11 mouse cellular contexts compared by ENCODE assay signal in the genomic region with DNA sequence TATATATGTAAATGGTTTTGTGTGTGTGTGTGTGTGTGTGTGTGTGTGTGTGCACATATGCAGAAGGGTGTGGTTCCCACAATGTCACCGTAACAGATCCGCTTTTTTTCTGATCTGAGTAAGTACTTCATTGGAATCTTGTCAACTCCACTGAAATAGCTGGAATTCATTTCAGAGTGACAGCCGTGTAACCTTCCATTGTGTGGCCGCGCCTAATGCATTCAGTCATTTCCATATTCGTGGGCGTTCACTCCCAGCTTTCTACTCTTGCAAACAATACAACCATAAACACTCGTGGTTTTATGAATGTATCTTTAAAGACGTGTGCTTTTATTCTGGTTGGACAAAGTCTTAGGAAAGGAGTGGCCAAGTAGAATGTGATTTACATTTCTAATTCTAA. TPM values are rescaled to one million over a fixed set of nuclear protein-coding genes. Genes with fewer than 3 reads are reported as not detected.
DNase-seq lines count a peak whose midpoint lies in the region; ATAC-seq and TF ChIP-seq lines count a peak whose summit lies in the region.
"Had no signal": no experiment of that assay in that cellular context is flagged by ENCODE, and none has a peak within 500 bp of the region (broad histone marks: within the 10 kb centered on the region; RNA-seq: fewer than 3 reads in every experiment).

No protein-coding gene starts in this region.

- DNase-seq in embryonic facial prominence, embryonic 14.5 days (ENCODE audit: low spot score): peak; percentile 19
- DNase-seq in embryonic facial prominence, embryonic 10.5 days (ENCODE audit: low spot score): no peak
- DNase-seq in heart, postnatal 0 days (ENCODE audit: low spot score): peak; percentile 58
- DNase-seq in heart, postnatal 14 days: no peak
- peak; percentile 30 for DNase-seq in ES-CJ7 (ENCODE audit: low read depth, low spot score)
- no peak for DNase-seq in thymus, postnatal 25 days
- DNase-seq in spleen, postnatal 14 days (ENCODE audit: low spot score in 2 of 2): no peak
- DNase-seq: cerebellum, adult 2 months; kidney, adult 9 months; lung, postnatal 14 days had no signal

- no peaks in the 10 kb centered on the region for H3K36me3 ChIP-seq in embryonic facial prominence, embryonic 14.5 days (ENCODE audit: control insufficient read depth, insufficient read depth, low read length)
- no peaks in the 10 kb centered on the region for H3K36me3 ChIP-seq in embryonic facial prominence, embryonic 10.5 days (replicated peaks)
- H3K36me3 ChIP-seq in heart, postnatal 0 days (replicated peaks; ENCODE audit: control insufficient read depth, insufficient read depth, low read length): 0 out of 2 replicates have a peak, but pooled peaks cover 2% of the 10 kb centered on the region
- no peaks in the 10 kb centered on the region for H3K36me3 ChIP-seq in forebrain, embryonic 15.5 days

- intact Hi-C loops in heart, postnatal 14 days (cut with DNase I): no loop called here

- no peak for ATAC-seq in embryonic facial prominence, embryonic 14.5 days (ENCODE audit: low read depth)
- ATAC-seq in heart, postnatal 0 days (ENCODE audit: insufficient read depth, low read depth): 0 out of 2 replicates have a peak, but pooled peaks have one; percentile 39
- 0 out of 2 replicates have a peak, but pooled peaks have one; percentile 55 for ATAC-seq in forebrain, embryonic 15.5 days (replicated peaks)

- TF ChIP-seq EP300 in heart, postnatal 0 days (IDR thresholded peaks at IDR 0.05; ENCODE audit: low read depth): no peak

- TF ChIP-seq CTCF in heart, postnatal 0 days (IDR thresholded peaks at IDR 0.05; ENCODE audit: low read depth): no peak

- peaks cover 11% of the 10 kb centered on the region; the same call in 1 of the 2 replicates for H3K27me3 ChIP-seq in embryonic facial prominence, embryonic 14.5 days (replicated peaks; ENCODE audit: control insufficient read depth, insufficient read depth, low read length)
- H3K27me3 ChIP-seq in embryonic facial prominence, embryonic 10.5 days (replicated peaks; ENCODE audit: low read depth, poor library complexity, severe bottlenecking): peaks cover 16% of the 10 kb centered on the region
- no peaks in the 10 kb centered on the region for H3K27me3 ChIP-seq in heart, postnatal 0 days (ENCODE audit: control insufficient read depth, insufficient read depth, low read length)
- H3K27me3 ChIP-seq in forebrain, embryonic 15.5 days: peaks cover 3% of the 10 kb centered on the region

- H3K9me3 ChIP-seq in embryonic facial prominence, embryonic 14.5 days (ENCODE audit: control insufficient read depth, low read length): no peaks in the 10 kb centered on the region
- no peaks in the 10 kb centered on the region for H3K9me3 ChIP-seq in embryonic facial prominence, embryonic 10.5 days
- no peaks in the 10 kb centered on the region for H3K9me3 ChIP-seq in heart, postnatal 0 days (replicated peaks; ENCODE audit: control insufficient read depth, low read length)
- no peaks in the 10 kb centered on the region for H3K9me3 ChIP-seq in forebrain, embryonic 15.5 days

- no peak overlapping the region for H3K4me3 ChIP-seq in embryonic facial prominence, embryonic 14.5 days (ENCODE audit: low read depth, low read length)
- no peak overlapping the region for H3K4me3 ChIP-seq in embryonic facial prominence, embryonic 10.5 days
- no peak overlapping the region for H3K4me3 ChIP-seq in heart, postnatal 0 days (ENCODE audit: low read depth, low read length)
- no peak overlapping the region for H3K4me3 ChIP-seq in forebrain, embryonic 15.5 days

- H3K4me2 ChIP-seq in embryonic facial prominence, embryonic 14.5 days (ENCODE audit: low read depth, low read length): no peak overlapping the region
- no peak overlapping the region for H3K4me2 ChIP-seq in heart, postnatal 0 days (ENCODE audit: low read depth, low read length)
- no peak overlapping the region for H3K4me2 ChIP-seq in forebrain, embryonic 15.5 days (replicated peaks)

- H3K27ac ChIP-seq in embryonic facial prominence, embryonic 14.5 days (replicated peaks; ENCODE audit: low read depth, low read length): no peak overlapping the region
- H3K27ac ChIP-seq in embryonic facial prominence, embryonic 10.5 days (replicated peaks): no peak overlapping the region
- peak overlapping the region; percentile 87 for H3K27ac ChIP-seq in heart, postnatal 0 days (ENCODE audit: low read depth)
- 0 out of 2 replicates have a peak overlapping the region, but pooled peaks have one; percentile 11 for H3K27ac ChIP-seq in forebrain, embryonic 15.5 days (replicated peaks)

- H3K9ac ChIP-seq in embryonic facial prominence, embryonic 14.5 days (ENCODE audit: low read depth, low read length): no peak overlapping the region
- no peak overlapping the region for H3K9ac ChIP-seq in heart, postnatal 0 days (replicated peaks; ENCODE audit: low read depth, low read length)
- H3K9ac ChIP-seq in forebrain, embryonic 15.5 days (replicated peaks): no peak overlapping the region

- WGBS in embryonic facial prominence, embryonic 14.5 days: 65% methylated on average over 9 of the region's 9 CpGs
- 78% methylated on average over 9 of the region's 9 CpGs for WGBS in embryonic facial prominence, embryonic 10.5 days
- WGBS in heart, postnatal 0 days: 37% methylated on average over 9 of the region's 9 CpGs
- 16% methylated on average over 9 of the region's 9 CpGs for WGBS in forebrain, embryonic 15.5 days

- no peaks in the 10 kb centered on the region for H3K4me1 ChIP-seq in embryonic facial prominence, embryonic 14.5 days (ENCODE audit: control insufficient read depth, insufficient read depth, low read length)
- H3K4me1 ChIP-seq in embryonic facial prominence, embryonic 10.5 days: peaks cover 10% of the 10 kb centered on the region; the same call in 1 of the 2 replicates
- H3K4me1 ChIP-seq in heart, postnatal 0 days (ENCODE audit: control insufficient read depth, insufficient read depth): peaks cover 36% of the 10 kb centered on the region
- H3K4me1 ChIP-seq in forebrain, embryonic 15.5 days: peaks cover 6% of the 10 kb centered on the region; the same call in 1 of the 2 replicates

RNA-seq across cellular contexts. Expression of a gene that starts 6.7 kb away (rescaled TPM):
- 1.6 and 1.9 TPM in 2 replicates for polyA plus RNA-seq in embryonic facial prominence, embryonic 14.5 days (2014; fragmentation: Nextera tagmentation; extraction: Ambion mirVana)
- polyA plus RNA-seq in embryonic facial prominence, embryonic 10.5 days (2016; fragmentation: Nextera tagmentation; extraction: Ambion mirVana): 0.39 and 0.47 TPM in 2 replicates
- 98.9 and 100 TPM in 2 replicates for total RNA-seq in heart, postnatal 0 days (2014; rRNA removed; ENCODE audit: low replicate concordance)
- 7.7 and 8.3 TPM in 2 replicates for polyA plus RNA-seq in heart, postnatal 0 days (2015; fragmentation: Nextera tagmentation; extraction: Ambion mirVana)
- 10 to 100 TPM; 51.6 to 55.6 TPM for total RNA-seq in heart, postnatal 14 days (2021)
- 0.48 and 0.57 TPM in 2 replicates for polyA plus RNA-seq in forebrain, embryonic 15.5 days (2015; fragmentation: Nextera tagmentation; extraction: Ambion mirVana)

Comparison
In these comparisons a context has a peak if more than half of its experiments do, and no peak if none do; other contexts are left out.
1. DNase-seq: peak in embryonic facial prominence, embryonic 14.5 days (single experiment), heart, postnatal 0 days (single experiment) and ES-CJ7 (single experiment); none in embryonic facial prominence, embryonic 10.5 days (single experiment), heart, postnatal 14 days (0 of 2), thymus, postnatal 25 days (single experiment) and spleen, postnatal 14 days (0 of 2).
2. H3K27ac ChIP-seq: peak in heart, postnatal 0 days (single experiment) and forebrain, embryonic 15.5 days (single experiment); none in embryonic facial prominence, embryonic 14.5 days (single experiment) and embryonic facial prominence, embryonic 10.5 days (single experiment).